Mouse (Mus musculus) layer of hippocampus, postnatal 14 days (tissue): Measurements from ENCODE around the gene Six5. TPM values are rescaled to one million over a fixed set of nuclear protein-coding genes. Genes with fewer than 3 reads are reported as not detected.
A peak's percentile ranks its signal among the peaks of the same experiment; 100 is the strongest.

Source experiments
- DNase-seq, 2 experiments: peaks; one replicate each; pipeline ENCODE4 v3.0.0; 2021 to 2022; ENCODE audit warnings: low spot score in 2 of 2, mixed read lengths in 1 of 2
- total RNA-seq, 2 experiments: library from RNA; stranded (reverse); gene quantifications; 2 replicates each; pipeline ENCODE4 v1.2.3; 2021

Gene Six5
- total RNA-seq, 2 experiments from 2014 or later, result 2.1 to 2.7 TPM

DNA sequence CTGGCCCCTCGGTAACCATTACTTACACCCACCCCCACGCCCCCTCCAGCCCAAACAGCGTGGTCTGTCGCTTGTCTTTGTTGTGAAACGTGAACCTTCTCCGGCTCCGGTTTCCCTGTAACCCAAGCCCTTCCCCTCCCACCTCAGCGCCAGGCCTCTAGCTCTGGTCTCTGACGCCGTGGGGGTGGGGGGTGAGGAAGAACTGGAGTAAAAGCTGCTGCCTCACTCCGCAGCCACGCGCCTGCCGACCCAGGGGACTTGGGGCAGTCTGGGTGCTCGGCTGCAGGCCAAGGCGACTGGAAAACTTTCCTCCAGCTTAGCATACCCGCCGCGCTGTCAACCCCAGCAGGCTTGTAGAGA is 1.3 kb downstream of the Six5 start:
- no peak for DNase-seq

DNA sequence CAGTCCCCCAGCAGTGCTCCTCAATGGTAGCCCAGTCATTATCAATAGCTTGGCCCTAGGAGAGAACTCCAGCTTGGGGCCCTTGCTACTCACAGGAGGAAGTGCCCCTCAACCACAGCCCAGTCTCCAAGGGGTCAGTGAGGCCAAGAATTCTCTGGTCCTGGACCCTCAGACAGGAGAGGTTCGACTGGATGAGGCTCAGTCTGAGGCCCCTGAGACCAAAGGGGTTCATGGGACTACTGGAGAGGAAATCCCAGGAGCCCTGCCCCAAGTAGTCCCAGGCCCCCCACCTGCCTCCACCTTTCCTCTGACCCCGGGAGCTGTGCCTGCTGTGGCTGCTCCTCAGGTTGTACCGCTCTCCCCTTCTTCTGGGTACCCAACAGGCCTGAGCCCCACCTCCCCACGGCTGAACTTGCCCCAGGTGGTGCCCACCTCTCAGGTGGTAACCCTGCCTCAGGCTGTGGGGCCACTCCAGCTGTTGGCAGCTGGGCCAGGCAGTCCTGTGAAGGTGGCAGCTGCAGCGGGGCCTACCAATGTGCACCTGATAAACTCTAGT is 2.1 kb downstream of the Six5 start:
- DNase-seq, result no peak

DNA sequence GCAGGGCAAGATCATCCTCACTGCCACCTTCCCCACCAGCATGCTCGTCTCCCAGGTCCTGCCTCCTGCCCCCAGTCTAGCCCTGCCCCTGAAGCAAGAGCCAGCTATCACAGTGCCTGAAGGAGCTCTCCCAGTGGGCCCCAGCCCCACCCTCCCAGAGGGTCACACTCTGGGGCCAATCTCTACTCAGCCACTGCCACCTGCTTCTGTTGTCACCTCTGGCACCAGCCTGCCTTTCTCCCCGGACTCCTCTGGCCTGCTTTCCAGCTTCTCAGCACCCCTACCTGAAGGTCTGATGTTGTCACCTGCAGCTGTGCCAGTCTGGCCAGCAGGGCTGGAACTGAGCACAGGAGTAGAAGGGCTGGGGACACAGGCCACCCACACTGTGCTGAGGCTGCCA is 2.8 kb downstream of the Six5 start:
- DNase-seq, result no peak

DNA sequence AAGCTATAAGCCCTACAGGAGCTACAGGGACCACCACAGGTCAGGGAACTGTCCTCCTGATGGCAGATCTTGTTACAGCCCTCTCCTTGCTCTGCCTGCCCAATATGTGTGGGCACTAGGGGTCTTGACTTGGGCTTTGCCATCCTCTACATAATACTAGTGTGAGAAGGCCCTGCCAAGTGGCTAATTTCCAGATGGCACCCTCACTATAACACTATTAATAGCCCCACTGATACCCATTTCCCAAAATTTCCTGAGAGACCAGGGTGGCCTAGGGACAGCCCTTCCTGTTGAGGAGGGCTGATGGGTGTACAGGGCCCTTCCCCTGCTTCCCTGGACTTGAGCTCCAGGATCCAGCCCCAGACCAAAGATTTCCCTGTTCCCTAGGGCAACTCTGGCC is 3.5 kb downstream of the Six5 start:
- DNase-seq, result no peak

DNA sequence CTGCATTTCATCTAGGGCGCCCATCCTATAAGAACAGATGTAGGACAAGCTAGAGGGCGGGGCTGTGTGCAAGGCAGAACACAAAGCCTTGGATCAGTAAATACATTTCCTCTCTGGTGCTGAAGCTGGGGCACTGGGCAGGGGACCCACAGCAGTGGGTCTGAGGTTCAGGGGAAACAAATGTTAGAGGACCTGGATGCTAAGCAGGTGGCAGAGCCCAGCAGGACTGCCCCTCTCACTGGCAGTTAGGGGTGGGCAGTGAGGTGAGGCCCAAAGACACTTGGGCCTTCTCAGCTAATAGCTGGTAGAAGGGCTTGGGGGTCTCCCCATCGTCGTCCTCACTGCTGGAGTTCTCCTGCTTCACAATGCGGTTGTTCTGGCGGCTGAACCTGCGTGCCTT is 4.4 kb downstream of the Six5 start:
- no peak for DNase-seq

DNA sequence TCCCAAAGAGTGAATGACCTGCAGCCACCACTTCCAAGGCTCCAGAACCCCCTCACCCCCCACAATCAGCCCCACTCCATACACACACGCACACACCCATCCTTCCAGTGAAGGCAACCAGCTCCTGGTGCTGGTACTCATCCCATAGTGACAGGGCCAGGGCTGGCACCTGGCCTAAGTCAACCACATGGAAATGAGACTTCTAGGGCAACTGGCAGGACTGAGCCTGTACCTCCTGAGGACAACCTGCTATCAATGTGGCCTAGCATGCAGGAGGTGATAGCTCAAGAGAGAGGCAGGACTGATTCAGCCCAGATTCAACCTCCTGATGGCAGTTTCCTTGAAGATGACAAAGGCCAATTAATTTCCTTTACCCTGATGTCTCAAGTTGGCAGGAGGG is 5.9 kb downstream of the Six5 start:
- DNase-seq, result no peak

DNA sequence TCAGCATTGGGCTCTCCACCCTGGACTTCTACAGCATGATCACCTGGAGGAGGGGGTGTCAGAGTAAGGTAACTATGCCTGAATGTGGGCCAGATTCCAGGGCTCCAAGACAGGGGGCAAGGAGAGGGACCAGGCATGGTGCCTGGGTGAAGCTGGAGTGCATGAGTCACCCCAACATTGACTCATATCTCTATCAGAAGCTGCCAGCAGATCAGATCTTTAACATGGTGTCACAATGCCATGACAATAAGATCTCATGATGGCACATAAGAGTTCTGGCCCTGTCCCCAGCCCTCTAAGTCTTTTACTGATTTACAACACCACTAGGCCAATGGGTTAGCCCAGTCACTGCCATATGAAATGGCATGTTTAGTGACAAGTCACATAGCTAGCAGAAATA is 9.3 kb downstream of the Six5 start:
- no peak for DNase-seq

DNA sequence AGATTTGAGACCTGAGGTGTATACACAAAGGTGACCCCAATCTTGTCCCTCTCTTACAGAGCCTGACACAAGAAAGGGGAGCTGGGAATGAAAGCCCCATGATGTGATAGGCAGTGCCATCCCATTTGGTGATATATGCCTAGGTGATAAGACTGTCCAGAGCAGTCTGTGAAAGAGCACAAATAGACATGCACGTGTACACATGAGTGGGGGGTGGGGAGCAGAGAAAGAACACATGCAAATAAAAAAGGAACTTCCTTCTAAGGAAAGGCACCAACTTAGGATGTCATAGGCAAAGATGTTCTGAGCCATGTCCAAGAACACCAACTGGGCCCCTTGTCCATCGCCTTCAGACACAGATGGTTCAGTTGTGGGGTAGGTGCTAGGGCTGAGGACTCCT is 10.1 kb downstream of the Six5 start:
- DNase-seq, result no peak

DNA sequence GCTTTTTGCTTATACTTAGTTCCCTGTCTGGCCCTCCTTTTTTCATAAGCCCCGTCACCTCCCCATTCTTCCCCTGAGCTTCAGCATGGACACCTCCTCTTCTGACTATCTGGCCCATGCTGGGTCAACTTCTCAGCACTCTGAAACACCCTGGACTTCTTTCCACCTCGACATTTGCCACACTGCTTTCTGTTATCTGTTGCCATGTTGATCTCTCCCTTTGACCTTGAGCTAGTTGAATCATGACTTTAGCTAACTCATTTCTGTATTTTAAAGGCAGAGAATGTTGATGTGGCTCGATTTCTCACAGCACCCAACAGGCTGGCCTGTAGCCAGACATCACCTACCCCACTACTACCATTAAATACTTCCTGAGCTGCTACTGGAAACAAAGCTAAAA is 13.0 kb downstream of the Six5 start:
- DNase-seq, result no peak

DNA sequence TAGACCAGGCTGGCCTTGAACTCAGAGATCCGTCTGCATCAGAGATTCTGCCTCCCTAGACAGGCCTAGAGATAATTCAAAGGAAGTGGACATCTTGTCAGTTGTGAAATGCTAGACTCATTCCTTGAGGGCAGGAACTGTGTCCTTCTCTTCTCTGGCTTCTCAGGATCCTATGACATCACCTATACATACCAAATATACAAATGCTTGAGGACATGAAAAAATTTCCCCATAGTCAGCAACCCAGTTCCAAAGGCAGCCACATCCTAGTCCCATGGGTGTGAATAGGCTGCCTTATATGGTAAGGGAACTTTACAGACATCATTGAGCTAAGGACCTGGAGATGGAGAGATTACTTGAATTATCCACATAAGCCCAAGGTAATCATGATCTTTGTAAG is 15.2 kb downstream of the Six5 start:
- DNase-seq, result no peak

DNA sequence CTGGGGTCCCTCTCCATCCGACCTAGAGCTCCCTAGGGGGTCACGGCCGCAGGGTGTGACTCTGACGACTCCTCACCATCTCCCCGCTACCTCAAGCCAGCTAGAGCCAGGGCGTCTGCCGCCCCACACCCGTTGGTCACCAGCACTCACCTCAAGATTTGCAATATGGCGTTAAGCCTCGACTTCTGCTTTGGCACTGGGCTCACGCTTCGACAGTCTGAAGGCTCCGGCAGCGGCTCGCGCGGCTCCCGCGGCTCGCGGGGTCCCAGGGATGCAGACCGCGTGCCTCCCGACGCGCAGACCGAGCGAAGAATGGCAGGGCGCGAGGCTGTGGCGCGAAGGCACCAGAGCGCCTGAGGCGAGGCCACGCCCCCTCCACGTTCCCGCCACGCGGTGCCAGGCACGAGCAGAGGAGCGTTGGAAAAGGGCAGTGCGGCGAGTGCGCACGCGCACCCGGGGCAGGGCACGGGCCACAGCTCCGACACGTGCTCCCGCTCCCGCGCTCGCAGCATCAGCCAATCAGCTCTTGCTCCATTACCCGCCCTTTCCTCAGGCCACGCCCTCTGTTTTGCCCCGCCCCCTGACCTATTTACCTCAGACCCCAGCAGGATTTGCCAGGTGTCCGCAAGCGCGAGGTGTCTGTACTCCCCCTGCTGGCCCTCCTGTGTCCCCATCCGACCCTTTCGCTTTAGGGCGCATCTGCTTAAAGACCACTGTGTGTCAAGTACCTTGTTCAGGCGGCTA is 23.8 kb downstream of the Six5 start, which contains the start of gene Gm4969:
TSS of gene Gm4969 (minus strand) at position 341 of the 744 bp plus-strand sequence.
- DNase-seq, result peak in 1 of 2 experiments; percentile 47

DNA sequence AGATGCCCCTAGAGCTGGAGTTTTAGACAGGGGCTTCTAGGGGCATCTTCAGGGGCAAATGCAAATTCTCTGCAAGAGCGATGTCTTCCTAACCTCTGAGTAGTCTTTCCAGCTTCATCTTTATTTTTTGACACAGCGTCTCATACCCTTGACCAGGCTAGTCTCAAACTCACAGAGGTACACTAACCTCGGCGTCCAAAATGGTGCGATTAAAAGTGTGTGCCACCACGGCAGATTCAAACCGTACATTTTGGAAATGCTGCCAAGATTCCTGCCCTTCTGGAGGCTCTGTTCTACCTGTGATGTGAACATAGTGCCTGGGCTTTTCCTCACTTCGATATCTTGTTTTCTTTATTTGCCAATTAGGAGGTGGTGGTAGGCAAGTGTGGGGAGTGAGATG is 24.7 kb downstream of the Six5 start:
- no peak for DNase-seq

DNA sequence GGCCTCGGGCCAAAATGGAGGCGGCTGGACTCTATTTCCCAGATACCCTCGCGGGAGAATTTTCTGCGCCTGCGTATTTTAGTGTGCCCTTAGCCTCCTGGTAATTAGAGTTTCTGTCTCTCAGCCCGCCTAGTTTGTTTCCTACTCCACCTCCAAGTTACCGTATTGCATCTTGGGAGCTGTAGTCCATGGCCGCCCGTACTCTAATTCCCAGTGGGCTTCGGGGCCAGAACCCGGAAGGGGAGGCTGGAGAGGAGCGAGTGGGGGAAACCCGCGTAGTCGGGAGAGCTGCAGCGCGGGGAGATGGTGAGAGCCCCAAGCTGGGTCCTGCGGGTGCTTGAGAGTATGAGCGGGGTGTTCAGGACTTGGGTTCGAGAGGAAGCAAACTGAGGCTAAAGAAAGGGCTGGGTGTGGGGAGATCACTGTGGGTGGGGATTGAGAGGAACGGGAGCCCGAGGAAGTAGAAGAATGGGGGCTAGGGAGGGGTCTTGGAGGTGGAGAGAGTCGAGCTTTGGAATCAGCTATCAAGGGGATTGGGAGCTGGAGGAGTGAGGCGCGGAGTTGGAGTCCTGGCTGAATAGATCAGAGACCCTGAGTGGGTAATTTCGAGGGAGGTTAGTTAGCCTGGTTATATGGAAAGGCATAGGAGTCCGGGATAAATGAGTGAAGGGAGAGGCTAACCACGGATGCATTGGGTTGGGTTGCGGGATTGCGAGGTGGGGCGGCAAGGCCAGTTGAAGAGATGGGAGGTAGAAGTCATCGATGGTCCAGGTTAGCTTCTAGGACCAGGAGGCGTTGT is 25.4 kb downstream of the Six5 start, which contains the start of gene Fbxo46:
TSS of gene Fbxo46 (plus strand) at position 229 of the 799 bp plus-strand sequence.
- peak; percentile 89 to 97 for DNase-seq

DNA sequence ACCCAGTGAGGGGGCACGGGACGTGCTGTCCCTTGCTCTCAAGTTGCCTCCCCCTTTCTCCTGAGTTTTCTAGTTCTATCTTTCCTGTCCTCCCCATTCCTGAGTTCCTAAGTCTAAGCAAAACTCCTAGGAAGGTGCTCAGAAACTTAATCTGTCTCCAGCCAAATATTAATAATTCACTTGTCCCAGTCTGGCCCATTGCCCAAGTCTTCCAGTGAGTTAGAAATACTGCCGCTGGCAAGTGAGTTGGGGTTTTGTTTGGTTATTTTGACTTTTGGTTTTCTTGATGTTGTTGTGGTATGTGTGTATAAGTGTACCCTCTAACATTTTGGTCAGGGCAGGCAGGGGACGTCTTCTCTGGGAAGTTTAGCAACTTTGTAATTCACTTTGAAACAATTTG is 27.3 kb downstream of the Six5 start:
- no peak for DNase-seq

DNA sequence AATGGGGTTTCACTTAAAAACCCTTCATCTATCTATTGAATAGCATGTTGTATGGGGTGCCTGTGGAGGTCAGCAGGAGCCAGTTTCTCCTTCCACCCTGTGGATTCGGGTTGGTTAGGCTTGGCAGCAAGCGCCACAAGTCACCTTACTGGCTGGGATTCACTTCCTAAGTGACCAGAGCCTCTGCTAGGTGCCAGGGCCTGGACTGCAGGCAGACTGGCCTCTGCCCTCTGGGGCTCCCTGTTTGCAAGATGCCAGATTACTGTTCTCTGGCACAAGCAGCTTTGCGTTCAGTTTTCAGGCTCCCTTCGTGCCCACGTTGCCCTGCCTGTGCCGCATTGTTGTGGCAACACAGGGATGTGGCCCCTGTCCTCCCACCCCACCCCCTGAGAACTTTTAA is 30.3 kb downstream of the Six5 start:
- no peak for DNase-seq

DNA sequence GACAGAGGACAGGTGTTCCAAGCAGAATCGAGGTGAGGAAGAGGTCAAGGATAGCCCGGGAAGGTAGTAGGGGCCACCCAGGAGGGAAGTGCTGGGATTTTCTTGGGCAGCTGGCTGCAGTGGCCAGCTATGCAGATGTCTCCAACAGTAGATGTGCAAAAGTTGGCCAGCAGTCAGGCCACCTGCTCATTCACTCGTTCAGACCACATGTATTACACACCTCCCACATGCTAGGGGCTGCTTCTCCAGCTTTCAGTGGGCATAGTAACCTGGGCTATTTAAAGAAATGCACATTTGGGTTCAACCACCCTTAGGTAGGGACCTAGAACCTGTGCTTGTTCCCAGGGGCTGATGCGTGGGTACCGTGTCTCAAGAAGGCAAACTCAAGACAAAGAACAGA is 33.4 kb downstream of the Six5 start:
- DNase-seq, result no peak

DNA sequence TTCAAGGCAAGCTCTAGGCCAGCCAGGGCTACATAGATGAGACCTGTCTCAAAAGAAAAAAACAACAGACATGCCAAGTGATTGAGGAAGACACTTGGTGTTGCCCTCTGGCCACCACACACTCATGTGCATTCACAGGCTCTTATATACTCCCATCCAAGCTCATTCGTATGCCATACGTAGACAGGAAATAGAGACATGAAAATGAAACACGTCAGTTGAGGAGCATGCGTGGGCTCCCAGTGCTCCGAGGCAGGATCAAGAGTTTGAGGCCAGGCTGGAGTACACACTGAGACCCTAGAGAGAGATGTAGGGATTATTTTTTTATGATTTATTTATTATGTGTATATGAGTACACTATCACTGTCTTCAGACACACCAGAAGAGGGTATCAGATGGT is 35.0 kb downstream of the Six5 start:
- no peak for DNase-seq

DNA sequence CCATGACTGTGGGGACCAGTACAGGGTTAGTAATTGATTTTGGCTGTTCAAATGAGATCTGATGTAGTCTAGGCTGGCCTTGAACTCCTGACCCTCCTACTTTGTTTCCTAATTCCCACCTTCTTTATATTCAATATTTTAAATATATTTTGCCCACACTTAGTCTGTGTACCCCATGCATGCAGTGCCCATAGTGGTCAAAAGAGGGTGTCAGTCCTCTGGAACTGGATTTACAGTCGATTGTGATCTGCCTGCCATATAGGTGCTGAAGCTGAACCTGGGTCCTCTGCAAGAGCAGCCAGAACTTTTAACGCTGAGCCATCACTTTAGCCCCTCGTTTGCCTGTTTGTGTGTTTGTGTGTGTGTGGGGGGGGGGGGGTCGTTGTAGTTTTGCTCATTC is 36.3 kb downstream of the Six5 start:
- no peak for DNase-seq

DNA sequence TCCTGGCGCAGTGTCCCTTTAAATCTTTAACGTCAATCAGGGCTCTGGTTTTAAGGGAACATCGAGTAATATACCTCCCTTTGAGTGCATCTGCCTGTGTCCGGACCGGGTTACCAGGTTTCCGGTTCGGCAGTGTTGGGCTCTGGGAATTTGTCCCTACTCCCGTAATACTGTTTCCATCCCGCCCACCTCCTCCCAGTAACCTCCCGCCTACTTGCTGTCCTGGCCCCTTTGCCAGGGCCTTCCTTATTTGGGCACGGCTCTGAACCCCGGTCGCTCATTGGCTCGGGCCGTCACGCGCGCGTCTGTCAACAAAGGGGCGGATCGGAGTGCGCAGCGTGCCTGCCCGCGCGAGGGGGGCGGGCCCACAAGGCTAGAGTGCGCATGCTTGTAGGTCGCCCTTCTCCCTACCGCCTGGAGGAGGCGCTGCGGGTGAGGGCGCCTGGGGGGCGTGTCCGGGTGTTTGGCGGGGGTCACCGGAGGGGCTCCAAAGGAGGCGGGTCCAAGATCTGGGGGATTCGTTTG is 37.0 kb downstream of the Six5 start:
- peak; percentile 94 to 98 for DNase-seq

DNA sequence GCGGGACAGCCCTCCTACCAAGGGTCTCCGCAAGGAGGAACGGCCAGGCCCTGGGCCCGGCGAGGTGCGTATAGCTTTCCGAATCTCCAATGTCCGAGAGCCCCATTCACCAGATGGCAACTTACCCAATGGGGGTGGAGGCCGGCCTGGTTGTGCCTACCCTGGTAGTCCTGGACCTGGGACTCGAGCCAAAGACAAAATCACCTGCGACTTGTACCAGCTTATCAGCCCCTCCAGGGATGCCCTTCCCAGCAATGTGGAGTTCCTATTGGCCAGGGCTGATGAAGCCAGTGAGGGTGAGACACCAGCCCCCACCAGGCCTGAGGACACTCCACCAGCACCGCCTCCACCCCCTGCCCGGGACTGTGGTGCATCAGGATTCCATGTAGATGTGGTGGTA is 41.8 kb downstream of the Six5 start:
- no peak for DNase-seq

DNA sequence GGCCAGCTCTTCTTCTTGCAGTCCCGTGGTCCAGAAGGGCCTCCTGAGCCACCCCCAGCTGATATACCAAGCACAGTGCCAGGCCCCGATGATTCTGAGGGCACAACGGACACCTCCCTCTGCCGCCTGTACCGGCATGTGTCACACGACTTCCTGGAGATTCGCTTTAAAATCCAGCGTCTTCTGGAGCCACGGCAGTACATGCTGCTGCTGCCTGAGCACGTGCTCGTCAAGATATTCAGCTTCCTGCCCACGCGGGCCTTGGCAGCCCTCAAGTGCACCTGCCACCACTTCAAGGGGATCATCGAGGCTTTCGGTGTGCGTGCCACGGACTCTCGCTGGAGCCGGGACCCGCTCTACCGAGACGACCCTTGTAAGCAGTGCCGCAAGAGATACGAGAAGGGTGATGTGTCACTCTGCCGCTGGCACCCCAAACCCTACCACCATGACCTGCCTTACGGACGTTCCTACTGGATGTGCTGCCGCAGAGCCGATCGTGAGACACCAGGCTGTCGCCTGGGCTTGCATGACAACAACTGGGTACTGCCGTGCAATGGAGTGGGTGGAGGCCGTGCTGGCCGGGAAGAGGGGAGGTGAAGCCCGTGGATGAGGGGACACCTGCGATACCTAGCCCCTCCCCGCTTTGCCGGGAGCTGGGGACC is 42.4 kb downstream of the Six5 start:
- DNase-seq, result no peak

DNA sequence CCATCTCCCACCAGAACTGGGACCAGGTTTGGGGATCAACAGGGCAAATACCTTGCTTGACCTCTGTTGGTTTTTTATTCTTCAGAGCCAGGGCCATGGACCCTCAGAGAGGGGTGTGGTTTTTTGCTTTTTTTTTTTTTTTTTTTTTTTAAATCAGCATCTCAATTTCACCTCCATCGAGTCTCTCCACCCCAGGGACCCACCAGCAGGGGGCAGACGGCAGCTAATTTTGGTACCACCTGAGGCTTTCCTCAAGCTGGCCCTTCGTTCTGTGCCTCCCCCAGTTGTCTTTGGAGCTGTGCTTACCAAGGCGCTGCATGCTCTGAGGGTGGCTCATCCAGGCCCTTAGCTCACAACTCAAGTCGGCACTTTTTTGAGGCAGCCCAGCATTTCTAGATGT is 43.0 kb downstream of the Six5 start:
- DNase-seq, result peak; percentile 41 to 64
